Mouse (Mus musculus) myocyte (in vitro differentiated cells): ENCODE data around the gene Ceacam19.
A peak's percentile ranks its signal among the peaks of the same experiment; 100 is the strongest.

Source experiments
- E2F4 ChIP-seq: IDR thresholded peaks from one replicate; pipeline ENCODE4 v1.6.1; 2011; ENCODE audit warnings: mild to moderate bottlenecking, control low read depth, moderate library complexity; ENCODE audit not compliant: insufficient read depth
- MYOD1 ChIP-seq, 3 experiments: IDR thresholded peaks; one replicate each; pipeline ENCODE4 v1.6.1; 2011; ENCODE audit warnings: control low read depth in 2 of 3, low read depth in 2 of 3, mild to moderate bottlenecking in 2 of 3, moderate library complexity in 1 of 3; ENCODE audit not compliant: insufficient read length in 2 of 3, control insufficient read depth in 1 of 3
- MYOG ChIP-seq, 3 experiments: IDR thresholded peaks; one replicate each; pipeline ENCODE4 v1.6.1; 2011; ENCODE audit warnings: control low read depth in 2 of 3, low read depth in 2 of 3, mild to moderate bottlenecking in 2 of 3; ENCODE audit not compliant: insufficient read length in 2 of 3, control insufficient read depth in 1 of 3, insufficient read depth in 1 of 3
- POLR2A ChIP-seq: IDR thresholded peaks from one replicate; pipeline ENCODE4 v1.6.1; 2011; ENCODE audit warnings: low read depth, mild to moderate bottlenecking, control low read depth, moderate library complexity; ENCODE audit not compliant: insufficient read length
- POLR2AphosphoS2 ChIP-seq: IDR thresholded peaks from one replicate; pipeline ENCODE4 v1.6.1; 2011; ENCODE audit warnings: low read depth, control low read depth; ENCODE audit not compliant: insufficient read length
- TCF12 ChIP-seq: IDR thresholded peaks from one replicate; pipeline ENCODE4 v1.6.1; 2011; ENCODE audit warnings: mild to moderate bottlenecking, control low read depth; ENCODE audit not compliant: poor library complexity, insufficient read depth, severe bottlenecking
- TCF3 ChIP-seq: IDR thresholded peaks from one replicate; pipeline ENCODE4 v1.6.1; 2011; ENCODE audit warnings: low read depth, control low read depth; ENCODE audit not compliant: insufficient read length
- USF1 ChIP-seq: IDR thresholded peaks from one replicate; pipeline ENCODE4 v1.6.1; 2011; ENCODE audit warnings: low read depth, mild to moderate bottlenecking, control low read depth, moderate library complexity

GRCm38 (mm10) chr7:19840371-19840770 lies 47.4 kb downstream of the Ceacam19 start:
- TF ChIP-seq POLR2AphosphoS2 (no peak), USF1 (no peak), MYOG (IDR thresholded peaks at IDR 0.05; ENCODE audit: control insufficient read depth in 1 of 3, insufficient read depth in 1 of 3, insufficient read length in 2 of 3, low read depth in 2 of 3) (peak in 1 of 3 experiments; percentile 88), POLR2A (no peak), TCF3 (no peak), MYOD1 (IDR thresholded peaks at IDR 0.05; ENCODE audit: control insufficient read depth in 1 of 3, insufficient read length in 2 of 3, low read depth in 2 of 3) (no peak), E2F4 (no peak), TCF12 (no peak)
